Mouse (Mus musculus) frontal cortex, adult 2 months (tissue): Measurements from ENCODE around the gene Mpnd. TPM values are rescaled to one million over a fixed set of nuclear protein-coding genes. Genes with fewer than 3 reads are reported as not detected.

Experiments
- DNase-seq, 2 experiments: peaks; one replicate each; pipeline ENCODE4 v3.0.0; 2022; ENCODE audit warnings: low spot score in 1 of 2; ENCODE audit errors: extremely low spot score in 1 of 2
- polyA plus RNA-seq: library from polyadenylated mRNA; depleted of rRNA; stranded (reverse); fragments of >200 nt; gene quantifications from 2 replicates; pipeline ENCODE4 v1.2.3, GENCODE M21; 2012

The Mpnd gene
- polyA plus RNA-seq, 1 experiment: 132 TPM

DNA sequence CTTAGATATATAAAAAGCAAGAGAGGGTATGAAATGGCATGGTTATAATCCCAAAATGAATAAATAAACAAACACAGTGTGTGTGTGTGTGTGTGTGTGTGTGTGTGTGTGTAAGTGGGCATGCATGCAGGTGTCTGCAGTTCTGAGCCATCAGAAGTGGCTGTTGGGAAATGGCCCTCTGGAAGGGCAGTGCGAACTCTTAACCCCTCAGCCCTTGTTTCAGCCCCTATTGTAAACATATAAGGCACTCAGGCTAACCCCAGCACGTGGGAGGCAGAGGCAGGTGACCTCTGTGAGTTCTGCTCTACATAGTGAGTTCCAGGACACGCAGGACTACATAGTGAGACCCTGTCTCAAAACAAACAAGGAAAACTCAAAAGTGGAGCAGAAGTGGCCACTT lies 28.2 kb upstream of the Mpnd start:
- no peak for DNase-seq

DNA sequence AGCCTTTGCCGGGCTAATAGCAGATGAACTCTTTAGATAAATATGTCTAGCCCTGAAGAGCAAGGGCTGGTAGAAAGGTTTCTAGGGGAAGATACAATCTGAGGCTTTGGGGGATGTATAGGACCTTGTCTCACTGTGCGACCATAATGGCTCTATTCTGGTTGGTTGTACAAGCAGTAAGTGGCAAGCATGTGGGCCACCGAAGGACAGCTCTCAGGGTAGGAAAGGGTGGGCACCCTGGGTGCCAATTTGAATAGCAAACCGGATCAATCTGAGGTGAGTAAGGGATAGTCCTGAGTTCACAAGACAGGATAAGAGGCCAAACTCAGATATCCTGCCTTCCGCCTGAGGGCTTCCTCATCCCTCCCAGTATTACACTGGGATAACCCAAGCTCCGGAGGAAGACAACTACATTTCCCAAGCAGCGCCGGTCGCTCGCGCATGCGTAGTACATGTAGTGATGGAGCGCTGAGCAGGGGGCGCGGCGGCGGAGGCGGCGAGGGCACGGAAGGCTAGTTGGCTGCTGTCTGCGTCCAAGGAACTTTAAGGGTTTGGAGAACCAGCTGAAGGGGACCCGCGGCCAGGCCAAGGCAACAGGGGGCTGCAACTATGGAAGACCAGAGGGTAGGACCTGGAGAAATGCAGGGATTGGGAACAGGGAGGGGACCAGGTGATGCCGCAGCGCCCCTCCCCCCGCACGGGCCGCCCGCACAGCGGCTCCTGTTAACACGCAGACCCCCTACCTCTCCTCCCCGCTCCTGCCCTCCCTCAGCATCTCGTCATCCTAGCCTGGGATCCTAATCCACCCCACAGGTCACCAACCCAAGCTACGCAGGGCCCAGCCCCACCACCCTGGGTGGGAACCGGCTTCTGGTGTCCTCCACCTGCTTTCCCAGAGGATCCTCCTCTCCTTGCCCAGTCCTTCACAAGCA lies 19.2 kb upstream of the Mpnd start, which contains the start of gene Fsd1:
TSS of gene Fsd1 (plus strand) at position 480 of the 932 bp plus-strand sequence.
- DNase-seq: peak in 1 of 2 experiments; percentile 91

DNA sequence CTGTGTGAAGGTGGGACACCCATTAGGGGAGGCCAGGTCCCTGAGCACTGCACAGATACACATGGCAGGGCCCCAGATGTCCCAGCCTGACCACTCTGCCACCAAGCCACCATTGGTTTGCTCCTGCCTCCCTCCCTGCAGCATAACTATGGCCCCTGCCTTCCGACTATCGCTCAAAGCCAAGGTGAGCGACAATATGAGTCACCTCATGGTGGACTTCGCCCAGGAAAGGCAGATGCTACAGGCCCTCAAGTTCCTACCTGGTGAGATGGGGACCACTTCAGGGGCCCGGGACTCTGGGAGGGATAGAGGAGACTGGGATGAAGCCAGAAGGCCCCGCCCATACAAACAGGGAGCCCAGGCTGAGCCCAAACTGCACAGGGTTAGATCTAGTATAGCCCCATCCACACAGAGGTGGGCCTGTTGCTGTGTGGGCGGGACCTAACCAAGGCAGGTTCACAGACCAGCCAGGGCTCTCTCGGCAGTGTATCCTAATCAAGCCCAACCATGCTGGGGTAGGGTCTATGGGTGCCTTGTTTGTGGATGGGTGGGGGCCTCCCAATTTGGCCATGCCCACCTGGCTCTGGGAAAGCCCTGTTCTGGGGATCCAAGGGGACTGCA lies 15.1 kb upstream of the Mpnd start:
- DNase-seq: no peak

- DNase-seq: no peak
These were observed 9.5 kb upstream of the Mpnd start for GRCm38 (mm10) chr17:55996007-55996406.

- DNase-seq: no peak
These were observed 5.6 kb upstream of the Mpnd start for GRCm38 (mm10) chr17:55999794-56000499.

- no peak for DNase-seq
These were observed 2.5 kb upstream of the Mpnd start for GRCm38 (mm10) chr17:56003000-56003399.

GRCm38 (mm10) chr17:56006956-56007355 lies 1.4 kb downstream of the Mpnd start:
- no peak for DNase-seq

GRCm38 (mm10) chr17:56007444-56008355 lies 2.2 kb downstream of the Mpnd start:
- DNase-seq: no peak

GRCm38 (mm10) chr17:56008356-56009087 lies 3.0 kb downstream of the Mpnd start:
- DNase-seq: peak; percentile 95 to 97

DNA sequence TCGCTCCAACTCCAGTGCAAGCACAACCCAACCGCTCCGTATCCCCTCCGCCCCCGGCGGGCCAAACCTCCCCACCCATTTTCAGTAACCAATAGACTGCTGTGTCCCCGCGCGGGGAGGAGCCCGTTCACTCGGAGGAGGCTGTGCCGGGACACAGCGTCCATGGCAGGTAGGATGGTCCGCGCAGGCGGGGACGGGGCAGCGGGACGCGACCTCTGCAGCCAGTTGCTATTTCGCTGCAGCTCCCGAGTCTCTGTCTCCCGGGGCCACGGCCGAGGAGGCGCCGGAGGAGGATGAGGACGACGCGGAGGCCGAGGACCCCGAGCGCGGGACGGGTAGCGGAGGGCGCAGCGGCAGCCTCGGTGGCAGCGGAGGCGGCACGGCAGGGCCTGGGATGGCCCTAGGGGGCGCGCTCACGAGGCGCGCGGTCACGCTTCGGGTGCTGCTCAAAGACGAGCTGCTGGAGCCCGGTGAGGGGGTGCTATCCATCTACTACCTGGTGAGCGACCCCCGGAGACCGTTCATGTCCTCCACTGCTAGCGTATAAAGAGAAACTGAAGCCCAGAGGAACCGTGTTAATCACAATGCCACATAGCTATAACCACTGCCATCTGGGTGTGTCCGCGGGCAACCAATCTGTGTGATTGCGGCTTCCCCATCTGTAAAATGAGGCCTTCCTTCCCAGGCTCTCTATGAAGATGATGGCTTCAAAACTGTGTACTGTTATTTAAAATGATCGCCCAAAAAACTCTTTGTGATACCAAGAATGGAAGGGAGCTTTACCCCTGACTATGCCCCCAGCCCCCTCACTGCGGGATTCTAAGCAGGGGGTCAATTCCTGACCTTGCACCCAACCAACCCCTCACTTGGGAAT lies 3.8 kb downstream of the Mpnd start:
- DNase-seq: peak; percentile 84 to 93

DNA sequence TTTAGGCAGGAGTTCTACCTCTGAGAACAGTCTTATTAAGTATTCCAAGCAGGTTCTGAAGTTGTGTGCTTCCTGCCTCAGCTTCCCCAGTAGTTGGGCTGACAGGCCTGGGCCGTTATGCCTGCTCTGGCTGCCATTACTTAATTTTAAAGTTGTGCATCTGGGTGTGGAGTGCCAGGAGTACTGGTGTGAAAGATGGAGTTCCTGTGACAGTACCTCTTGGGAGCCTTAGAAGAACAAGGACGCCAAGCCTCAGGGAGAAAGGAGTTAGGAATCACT lies 4.4 kb downstream of the Mpnd start:
- no peak for DNase-seq

DNA sequence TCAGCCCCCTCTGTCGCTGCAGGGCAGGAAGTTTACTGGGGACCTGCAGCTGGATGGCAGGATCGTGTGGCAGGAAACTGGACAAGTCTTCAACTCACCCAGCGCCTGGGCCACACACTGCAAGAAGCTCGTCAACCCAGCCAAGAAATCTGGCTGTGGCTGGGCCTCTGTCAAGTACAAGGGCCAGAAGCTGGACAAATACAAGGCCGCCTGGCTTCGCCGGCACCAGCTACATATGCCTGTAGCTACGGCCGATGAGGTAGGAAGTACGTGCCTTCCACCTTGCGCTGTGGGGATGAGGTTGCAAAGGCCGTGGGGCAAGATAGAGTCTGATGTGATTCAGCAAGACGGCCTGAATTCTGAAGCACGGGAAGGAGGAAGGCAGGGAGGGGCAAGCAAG lies 4.7 kb downstream of the Mpnd start:
- no peak for DNase-seq

DNA sequence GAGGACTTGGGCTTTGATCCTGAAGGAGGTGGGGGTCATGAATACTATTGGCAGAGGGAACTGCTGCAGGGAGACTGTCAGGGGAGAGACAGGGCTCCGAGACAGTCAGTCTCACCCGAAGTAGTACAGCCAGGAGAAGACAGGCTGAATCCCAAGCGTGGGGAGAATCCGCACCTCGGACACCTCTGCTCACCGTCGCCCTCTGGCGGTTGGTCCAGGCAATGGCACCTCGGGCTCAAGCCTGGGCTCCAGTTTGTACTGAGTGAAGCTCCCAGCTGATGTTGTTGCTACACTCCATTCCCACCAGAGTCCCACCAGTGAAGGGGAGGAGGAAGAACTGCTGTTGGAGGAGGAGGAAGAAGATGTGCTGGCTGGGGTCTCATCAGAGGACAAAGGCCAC lies 5.2 kb downstream of the Mpnd start:
- DNase-seq: peak in 1 of 2 experiments; percentile 80

DNA sequence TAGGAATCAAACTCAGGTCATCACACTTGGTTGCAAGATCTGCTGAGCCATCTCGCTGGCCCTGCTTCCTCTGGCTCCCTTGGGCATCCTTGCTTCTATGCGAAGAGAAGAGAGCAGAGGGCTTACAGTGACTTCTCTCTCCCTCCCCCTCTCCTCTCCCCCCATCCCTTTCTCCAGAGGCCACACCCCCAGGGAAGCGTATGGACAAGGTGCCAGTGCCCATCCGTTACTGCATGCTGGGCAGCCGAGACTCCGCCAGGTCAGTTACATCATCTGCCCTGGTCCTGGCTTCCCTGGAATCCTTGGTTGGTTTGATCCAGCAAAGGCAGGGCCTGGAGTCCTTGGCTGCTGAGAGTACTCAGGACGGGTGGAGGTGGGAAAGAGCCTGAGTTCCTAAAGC lies 5.9 kb downstream of the Mpnd start:
- no peak for DNase-seq

- no peak for DNase-seq
These were observed 9.8 kb downstream of the Mpnd start for GRCm38 (mm10) chr17:56015293-56015692.

GRCm38 (mm10) chr17:56016382-56016781 lies 10.9 kb downstream of the Mpnd start:
- no peak for DNase-seq

DNA sequence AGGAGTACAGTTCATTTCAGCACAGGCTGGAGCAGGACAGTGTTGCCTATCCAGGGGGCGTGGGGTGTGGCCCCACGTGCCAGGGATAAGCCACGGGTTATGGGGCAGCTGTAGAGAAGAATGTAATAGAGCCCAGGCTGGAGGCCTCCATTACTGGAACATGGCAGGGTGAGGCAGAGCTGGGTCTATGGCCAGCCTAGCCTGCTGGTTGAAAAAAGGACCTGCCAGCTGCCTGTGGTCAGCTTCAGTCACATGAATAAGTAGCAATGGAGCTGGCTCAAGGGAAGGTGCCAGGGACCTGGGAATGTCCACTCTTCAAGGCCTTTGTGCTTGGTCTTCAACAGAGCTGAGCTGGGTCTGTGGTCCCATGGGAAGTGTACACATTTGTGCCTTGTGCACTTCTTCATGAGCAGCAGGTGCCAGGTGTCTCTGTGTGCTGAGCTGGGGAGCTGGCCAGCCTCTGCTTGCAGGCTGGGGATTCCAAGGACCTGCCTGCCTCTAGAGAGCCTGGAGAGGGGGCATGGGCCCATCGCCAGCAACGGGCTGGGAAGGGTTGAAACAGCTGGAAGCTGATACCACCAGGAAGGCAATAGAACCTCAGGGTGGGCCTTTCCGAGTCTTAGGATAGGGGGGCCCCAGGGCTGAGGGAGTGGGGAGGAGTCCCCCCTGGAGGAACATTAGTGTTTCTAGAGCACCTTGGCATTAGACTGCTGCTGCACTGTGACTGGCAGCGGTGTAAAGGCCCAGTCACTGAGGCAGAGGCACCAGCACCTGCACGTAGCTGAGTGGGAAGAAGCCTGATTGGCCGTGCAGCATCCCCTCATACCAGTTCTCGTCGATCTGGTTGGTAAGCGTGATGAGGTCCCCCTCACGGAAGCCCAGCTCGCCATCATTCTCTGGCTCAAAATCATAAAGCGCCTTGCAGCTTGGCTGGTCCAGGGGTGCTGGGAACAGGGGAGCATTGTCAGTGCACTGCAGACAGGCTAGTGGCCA lies 11.6 kb downstream of the Mpnd start:
- DNase-seq: no peak

DNA sequence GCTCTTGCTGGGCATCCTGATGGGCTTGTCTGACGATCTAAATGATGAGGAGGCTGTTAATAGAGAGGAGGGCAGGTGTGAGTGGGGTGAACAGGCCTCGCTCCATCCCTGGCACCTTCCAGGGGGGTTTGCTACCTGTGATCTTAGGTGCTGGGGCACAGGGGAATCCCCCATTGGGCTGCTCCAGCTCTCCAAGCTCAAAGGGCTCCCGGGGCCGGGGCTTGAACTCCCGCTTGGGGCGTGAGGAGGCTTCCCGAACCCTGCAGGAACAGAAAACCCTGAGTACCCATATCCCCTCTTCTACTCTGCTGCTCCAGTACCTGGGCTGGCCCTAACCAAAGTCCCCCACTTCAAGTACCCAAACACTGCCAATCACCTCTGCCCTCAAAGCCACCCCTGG lies 12.3 kb downstream of the Mpnd start:
- DNase-seq: no peak
